Mouse (Mus musculus) thymus, postnatal 10 days (tissue): ENCODE measurements around the gene Etfbkmt.
"Not testable (repeated sequence)": the region's sequence is repeated elsewhere in the genome, so short reads cannot be mapped to it uniquely, and the experiment has no call there.

Experiments
- DNase-seq, 2 experiments: peaks; one replicate each; pipeline ENCODE4 v3.0.0; 2021; ENCODE audit warnings: low spot score in 2 of 2

The Etfbkmt gene

GRCm38 (mm10) chr6:149187371-149187770 is 47.7 kb downstream of the Etfbkmt start:
- DNase-seq = no peak

- DNase-seq = peak; percentile 93 to 94
Observed at GRCm38 (mm10) chr6:149188041-149188924, 48.6 kb downstream of the Etfbkmt start, which contains the start of gene Amn1. Amn1 (minus strand) TSS chr6:149188712.

- no peak for DNase-seq
Observed at GRCm38 (mm10) chr6:149188925-149189257, 49.2 kb downstream of the Etfbkmt start.

GRCm38 (mm10) chr6:149189340-149189922 is 49.8 kb downstream of the Etfbkmt start:
- DNase-seq = peak in 1 of 2 experiments; percentile 7

- DNase-seq = not testable (repeated sequence)
Observed at GRCm38 (mm10) chr6:149191951-149192350, 52.3 kb downstream of the Etfbkmt start.

- DNase-seq = no peak
Observed at GRCm38 (mm10) chr6:149193276-149193905, 53.7 kb downstream of the Etfbkmt start.

GRCm38 (mm10) chr6:149197116-149197515 is 57.5 kb downstream of the Etfbkmt start:
- DNase-seq = no peak

- DNase-seq = no peak
Observed at GRCm38 (mm10) chr6:149198572-149198971, 58.9 kb downstream of the Etfbkmt start.
